Mouse (Mus musculus) kidney, postnatal 0 days (tissue): ENCODE measurements at regions not wholly inside any gene's neighbourhood (a gene's known extent, or its start where the extent isn't known, plus 50 kb on each side); places are given as distances from the start of the nearest gene placed in this dataset.

Experiments used
- ATAC-seq: fragments of 200-750 bp; cut with Nextera tagmentation; replicated peaks from 2 replicates; pipeline ENCODE4 v1.8.0; 2017; ENCODE audit warnings: low read depth, moderate number of reproducible peaks, moderate TSS enrichment, moderate library complexity; ENCODE audit not compliant: low FRiP score
- DNase-seq: peaks from one replicate; pipeline ENCODE4 v3.0.0-alpha.2; 2016; ENCODE audit warnings: low spot score
- H3K27ac ChIP-seq: fragments of 300-500 bp; sonication (generic); 2 replicates; pipeline ENCODE4 v1.5.1; 2014; ENCODE audit warnings: mild to moderate bottlenecking
- H3K27me3 ChIP-seq: fragments of 300-500 bp; sonication (generic); 2 replicates; pipeline ENCODE4 v1.6.1; 2014; ENCODE audit warnings: low read length, mixed read lengths; ENCODE audit not compliant: insufficient read depth
- H3K36me3 ChIP-seq: fragments of 300-500 bp; sonication (generic); 2 replicates; pipeline ENCODE4 v1.6.1; 2014; ENCODE audit warnings: low read length, mixed read lengths; ENCODE audit not compliant: insufficient read depth
- H3K4me1 ChIP-seq: fragments of 300-500 bp; sonication (generic); replicated peaks from 2 replicates; pipeline ENCODE4 v1.6.1; 2014; ENCODE audit warnings: antibody characterized with exemption, low read length, mixed read lengths; ENCODE audit not compliant: insufficient read depth
- H3K4me2 ChIP-seq: fragments of 300-500 bp; sonication (generic); 2 replicates; pipeline ENCODE4 v1.6.1; 2014; ENCODE audit warnings: mild to moderate bottlenecking, low read length, moderate library complexity, mixed read lengths
- H3K4me3 ChIP-seq: fragments of 300-500 bp; sonication (generic); replicated peaks from 2 replicates; pipeline ENCODE4 v1.5.1; 2014; ENCODE audit warnings: low read depth, low read length
- H3K9ac ChIP-seq: fragments of 300-500 bp; sonication (generic); 2 replicates; pipeline ENCODE4 v1.6.1; 2014; ENCODE audit warnings: low read depth, low read length
- H3K9me3 ChIP-seq: fragments of 300-500 bp; sonication (generic); replicated peaks from 2 replicates; pipeline ENCODE4 v1.6.1; 2016; ENCODE audit warnings: low read length, inconsistent platforms, mixed read lengths
- CTCF ChIP-seq: IDR thresholded peaks from 2 replicates; pipeline ENCODE4 v1.5.1; 2016; ENCODE audit warnings: antibody characterized with exemption, low read depth, mild to moderate bottlenecking, moderate library complexity
- WGBS: fragments of 180-500 bp; shearing (Covaris S2); extraction: QIAGEN DNeasy Blood & Tissue Kit; methylation state at CpG from one replicate; pipeline ENCODE4 v1.1.7; 2014; 5-methylcytosine and 5-hydroxymethylcytosine counted together

GRCm38 (mm10) chr8:31031721-31032591, 2396.6 kb upstream of the 5930422O12Rik start:
- Histone ChIP-seq H3K27ac (no peak overlapping the region), H3K4me3 (peak overlapping the region; percentile 27), H3K4me2 (peak overlapping the region; percentile 61), H3K27me3 (no peaks in the 10 kb centered on the region), H3K9me3 (no peaks in the 10 kb centered on the region), H3K36me3 (no peaks in the 10 kb centered on the region), H3K4me1 (no peaks in the 10 kb centered on the region), H3K9ac (no peak overlapping the region)
- peak; percentile 80 for TF ChIP-seq CTCF
- peak; percentile 86 for DNase-seq
- 7% methylated on average over 24 of the region's 24 CpGs for WGBS
- ATAC-seq = peak; percentile 90

- no peaks in the 10 kb centered on the region for H3K4me1 ChIP-seq
- no peaks in the 10 kb centered on the region for H3K27me3 ChIP-seq
- H3K9me3 ChIP-seq = no peaks in the 10 kb centered on the region
- 3% methylated on average over 13 of the region's 13 CpGs for WGBS
- H3K36me3 ChIP-seq = no peaks in the 10 kb centered on the region
- DNase-seq (peak; percentile 88), ATAC-seq (no peak)
- H3K9ac ChIP-seq = no peak overlapping the region
- H3K4me3 ChIP-seq = peak overlapping the region; percentile 35
- TF ChIP-seq CTCF = peak; percentile 99
- H3K4me2 ChIP-seq = peak overlapping the region; percentile 61
- 0 out of 2 replicates have a peak overlapping the region, but pooled peaks have one; percentile 8 for H3K27ac ChIP-seq
Observed at GRCm38 (mm10) chr8:31033281-31033680, 2395.2 kb upstream of the 5930422O12Rik start.

GRCm38 (mm10) chr8:31036892-31037291, 2391.6 kb upstream of the 5930422O12Rik start:
- no peak for TF ChIP-seq CTCF
- no peak overlapping the region for H3K4me2 ChIP-seq
- no peak overlapping the region for H3K4me3 ChIP-seq
- no peaks in the 10 kb centered on the region for H3K9me3 ChIP-seq
- ATAC-seq (peak; percentile 89), DNase-seq (peak; percentile 60)
- no peak overlapping the region for H3K9ac ChIP-seq
- H3K36me3 ChIP-seq = no peaks in the 10 kb centered on the region
- H3K4me1 ChIP-seq = no peaks in the 10 kb centered on the region
- H3K27me3 ChIP-seq = no peaks in the 10 kb centered on the region
- no peak overlapping the region for H3K27ac ChIP-seq
- 38% methylated on average over 2 of the region's 2 CpGs for WGBS
